ENCODE assay signal across 8 mouse cellular contexts in genomic region chr1:133240881-133241280, GRCm38 (mm10).
DNase-seq lines count a peak whose midpoint lies in the region; ATAC-seq lines count a peak whose summit lies in the region.
"Had no signal": no experiment of that assay in that cellular context is flagged by ENCODE, and none has a peak within 500 bp of the region (broad histone marks: within the 10 kb centered on the region; RNA-seq: fewer than 3 reads in every experiment).

No protein-coding gene starts in this region.

- no peaks in the 10 kb centered on the region for H3K36me3 ChIP-seq in embryonic facial prominence, embryonic 10.5 days (replicated peaks)
- no peaks in the 10 kb centered on the region for H3K36me3 ChIP-seq in lung, embryonic 15.5 days

- 39% methylated on average over 3 of the region's 3 CpGs for WGBS in embryonic facial prominence, embryonic 10.5 days
- WGBS in lung, embryonic 15.5 days, result 30% methylated on average over 3 of the region's 3 CpGs

- H3K4me3 ChIP-seq in embryonic facial prominence, embryonic 10.5 days, result no peak overlapping the region
- no peak overlapping the region for H3K4me3 ChIP-seq in lung, embryonic 15.5 days

- no peaks in the 10 kb centered on the region for H3K9me3 ChIP-seq in embryonic facial prominence, embryonic 10.5 days
- no peaks in the 10 kb centered on the region for H3K9me3 ChIP-seq in lung, embryonic 15.5 days

- H3K27me3 ChIP-seq in embryonic facial prominence, embryonic 10.5 days (replicated peaks; ENCODE audit: low read depth, poor library complexity, severe bottlenecking), result peaks cover 9% of the 10 kb centered on the region; the same call in 1 of the 2 replicates
- no peaks in the 10 kb centered on the region for H3K27me3 ChIP-seq in lung, embryonic 15.5 days

- intact Hi-C loops in heart, postnatal 36 days (cut with DNase I), result no loop called here

- ATAC-seq in lung, embryonic 15.5 days (ENCODE audit: borderline replicate concordance, extremely low read depth, low FRiP score, low TSS enrichment), result peak; percentile 52
- no peak for ATAC-seq in megakaryocyte-erythroid progenitor cell, adult 5-6 weeks (replicated peaks; ENCODE audit: low FRiP score, low TSS enrichment, poor library complexity, severe bottlenecking)

- H3K4me2 ChIP-seq in lung, embryonic 15.5 days, result no peak overlapping the region

- H3K27ac ChIP-seq in embryonic facial prominence, embryonic 10.5 days (replicated peaks), result 0 out of 2 replicates have a peak overlapping the region, but pooled peaks have one; percentile 58
- peak overlapping the region; percentile 35; the same call in 1 of the 2 replicates for H3K27ac ChIP-seq in lung, embryonic 15.5 days
- H3K27ac ChIP-seq: liver, embryonic 14.5 days had no signal

- DNase-seq in embryonic facial prominence, embryonic 10.5 days (ENCODE audit: low spot score), result peak; percentile 46
- DNase-seq in gastrocnemius, postnatal 10 days, result peak; percentile 40
- peak; percentile 62 to 70 for DNase-seq in heart, postnatal 36 days
- DNase-seq in yolk sac, embryonic 10.5 days (ENCODE audit: low spot score), result no peak
- no peak for DNase-seq in spleen, postnatal 36 days (ENCODE audit: low spot score in 2 of 2)

- peaks cover 59% of the 10 kb centered on the region for H3K4me1 ChIP-seq in embryonic facial prominence, embryonic 10.5 days
- peaks cover 69% of the 10 kb centered on the region for H3K4me1 ChIP-seq in lung, embryonic 15.5 days

- H3K9ac ChIP-seq in lung, embryonic 15.5 days, result no peak overlapping the region
- H3K9ac ChIP-seq: liver, embryonic 14.5 days had no signal

Comparison
In these comparisons a context has a peak if more than half of its experiments do, and no peak if none do; other contexts are left out.
1. DNase-seq: peak in embryonic facial prominence, embryonic 10.5 days (single experiment), gastrocnemius, postnatal 10 days (single experiment) and heart, postnatal 36 days (2 of 2); none in yolk sac, embryonic 10.5 days (single experiment) and spleen, postnatal 36 days (0 of 2).